Mouse (Mus musculus) kidney, embryonic 14.5 days (tissue): ENCODE measurements around the gene Rgs19. TPM values are rescaled to one million over a fixed set of nuclear protein-coding genes. Genes with fewer than 3 reads are reported as not detected.
A peak's percentile ranks its signal among the peaks of the same experiment; 100 is the strongest.

ENCODE experiments used
- ATAC-seq: fragments of 200-750 bp; cut with Nextera tagmentation; 2 replicates; pipeline ENCODE4 v1.8.0; 2017; ENCODE audit warnings: moderate number of reproducible peaks, mild to moderate bottlenecking, moderate TSS enrichment, moderate library complexity; ENCODE audit not compliant: low FRiP score, low TSS enrichment
- H3K27ac ChIP-seq: fragments of 300-500 bp; sonication (generic); 2 replicates; pipeline ENCODE4 v1.5.1; 2014; ENCODE audit warnings: low read depth, mild to moderate bottlenecking, low read length, moderate library complexity, mixed read lengths
- H3K27me3 ChIP-seq: fragments of 300-500 bp; sonication (generic); 2 replicates; pipeline ENCODE4 v1.6.1; 2014; ENCODE audit warnings: mild to moderate bottlenecking, low read length; ENCODE audit not compliant: control insufficient read depth, insufficient read depth
- H3K36me3 ChIP-seq: fragments of 300-500 bp; sonication (generic); 2 replicates; pipeline ENCODE4 v1.6.1; 2014; ENCODE audit warnings: low read length, mixed read lengths; ENCODE audit not compliant: control insufficient read depth, insufficient read depth
- H3K4me1 ChIP-seq: fragments of 300-500 bp; sonication (generic); 2 replicates; pipeline ENCODE4 v1.6.1; 2014; ENCODE audit warnings: low read length, mixed read lengths; ENCODE audit not compliant: control insufficient read depth, insufficient read depth
- H3K4me2 ChIP-seq: fragments of 300-500 bp; sonication (generic); replicated peaks from 2 replicates; pipeline ENCODE4 v1.6.1; 2014; ENCODE audit warnings: low read depth, mild to moderate bottlenecking, low read length
- H3K4me3 ChIP-seq: fragments of 300-500 bp; sonication (generic); 2 replicates; pipeline ENCODE4 v1.5.1; 2014; ENCODE audit warnings: mild to moderate bottlenecking, low read length
- H3K9ac ChIP-seq: fragments of 300-500 bp; sonication (generic); 2 replicates; pipeline ENCODE4 v1.6.1; 2014; ENCODE audit warnings: low read depth, mild to moderate bottlenecking, low read length, moderate library complexity
- H3K9me3 ChIP-seq: fragments of 300-500 bp; sonication (generic); 2 replicates; pipeline ENCODE4 v1.6.1; 2016; ENCODE audit warnings: low read length; ENCODE audit not compliant: control insufficient read depth
- WGBS: fragments of 180-500 bp; shearing (Covaris S2); extraction: QIAGEN DNeasy Blood & Tissue Kit; methylation state at CpG from one replicate; pipeline ENCODE4 v1.1.7; 2014; 5-methylcytosine and 5-hydroxymethylcytosine counted together
- polyA plus RNA-seq: library from polyadenylated mRNA; unstranded; fragments of >200 nt; fragmentation: Nextera tagmentation; extraction: Ambion mirVana; gene quantifications from 2 replicates; pipeline ENCODE4 v1.2.1, GENCODE M21; 2014

Gene Rgs19
- 70.8 and 71.9 TPM in 2 replicates for polyA plus RNA-seq

DNA sequence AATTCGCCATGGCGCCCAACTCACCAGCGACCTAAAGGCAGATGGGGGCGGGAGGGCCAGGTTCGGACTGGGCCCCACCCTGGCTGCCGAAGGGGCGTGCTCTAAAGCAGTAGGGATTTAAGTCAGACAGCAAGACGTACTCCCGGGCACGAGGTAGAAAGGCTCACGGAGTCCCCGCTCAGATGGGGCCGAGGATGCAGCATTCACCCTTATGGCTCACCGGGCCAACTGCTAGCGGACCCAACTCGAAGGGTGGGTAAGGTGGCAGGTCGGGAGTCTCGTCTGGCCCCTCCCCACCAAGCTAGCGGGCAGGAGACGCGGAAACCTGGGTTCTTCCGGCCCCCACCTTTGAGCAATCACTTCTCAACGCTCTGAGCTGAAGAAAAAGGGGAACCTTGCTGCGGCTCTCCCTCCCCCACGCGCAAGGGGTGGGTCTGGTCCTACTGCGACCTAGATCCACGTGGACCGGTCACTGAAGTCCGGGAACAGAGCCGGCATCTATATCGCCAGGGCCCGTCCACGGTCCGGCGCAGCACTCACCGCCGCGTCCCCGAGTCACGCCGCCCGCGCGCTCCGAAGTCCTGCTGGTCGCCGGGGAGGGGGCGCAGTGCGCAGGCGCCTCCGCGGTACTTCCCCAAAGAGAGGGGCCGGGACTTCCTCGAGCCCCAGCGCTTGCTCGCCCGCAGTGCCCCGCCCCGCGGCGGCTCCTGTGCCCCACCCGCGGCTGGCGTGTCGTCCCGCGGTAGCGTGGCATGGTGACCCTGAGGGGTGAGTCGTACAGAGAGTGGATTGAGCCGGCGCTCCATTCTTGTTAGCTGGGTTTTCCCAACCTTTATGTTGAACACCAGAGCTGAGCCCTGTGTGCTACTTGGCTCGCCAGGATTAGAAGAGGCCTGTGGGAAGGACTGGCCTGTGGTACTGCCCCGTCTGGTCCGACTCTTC lies at the start of gene Rgs19:
Gene Rgs19, minus strand, starts transcription at position 639 of the 942 bp plus-strand sequence.
- Histone ChIP-seq H3K4me3 (peak within 1 kb of the TSS; percentile 71), H3K9me3 (no peaks in the 10 kb centered on the region), H3K27me3 (no peaks in the 10 kb centered on the region), H3K27ac (peak within 1 kb of the TSS; percentile 55), H3K36me3 (peaks cover 15% of the 10 kb centered on the region), H3K4me1 (0 out of 2 replicates have a peak, but pooled peaks cover 6% of the 10 kb centered on the region), H3K4me2 (peak within 1 kb of the TSS; percentile 66), H3K9ac (peak within 1 kb of the TSS; percentile 80)
- ATAC-seq: peak; percentile 90
- under 1% methylated on average over 74 of the region's 75 CpGs for WGBS

- Histone ChIP-seq H3K4me3 (no peak overlapping the region), H3K27ac (no peak overlapping the region), H3K9me3 (no peaks in the 10 kb centered on the region), H3K4me1 (no peaks in the 10 kb centered on the region), H3K4me2 (no peak overlapping the region), H3K36me3 (no peaks in the 10 kb centered on the region), H3K27me3 (no peaks in the 10 kb centered on the region), H3K9ac (no peak overlapping the region)
- ATAC-seq: no peak
- 50% methylated on average over 3 of the region's 3 CpGs for WGBS
Observed at GRCm38 (mm10) chr2:181730051-181730450, 36.3 kb upstream of the Rgs19 start.

- no peak overlapping the region for H3K4me2 ChIP-seq
- no peaks in the 10 kb centered on the region for H3K9me3 ChIP-seq
- no peak for ATAC-seq
- no peaks in the 10 kb centered on the region for H3K27me3 ChIP-seq
- H3K4me1 ChIP-seq: no peaks in the 10 kb centered on the region
- no peak overlapping the region for H3K9ac ChIP-seq
- no peaks in the 10 kb centered on the region for H3K36me3 ChIP-seq
- 48% methylated on average over 9 of the region's 9 CpGs for WGBS
- no peak overlapping the region for H3K4me3 ChIP-seq
- H3K27ac ChIP-seq: no peak overlapping the region
Observed at GRCm38 (mm10) chr2:181727659-181728262, 34.0 kb upstream of the Rgs19 start.

DNA sequence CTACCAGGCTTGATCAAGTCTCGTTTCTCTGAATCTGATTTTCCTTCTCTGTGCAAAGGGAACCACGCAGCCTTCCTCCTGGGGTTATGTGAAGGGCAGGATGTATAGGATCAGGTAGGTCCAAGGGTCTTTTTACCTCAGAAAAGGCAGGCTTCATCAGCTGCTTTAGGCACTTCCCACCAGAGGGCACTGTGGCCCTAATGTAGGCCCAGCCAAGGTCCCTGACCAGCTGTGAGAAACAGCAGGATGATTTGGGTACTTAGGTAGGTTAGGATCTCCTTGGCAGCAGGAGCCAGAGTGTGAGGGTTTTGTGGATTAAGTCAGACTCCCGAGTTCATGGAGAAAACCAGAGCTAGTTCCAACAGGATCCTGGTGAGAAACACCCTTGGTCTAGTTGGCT lies 28.4 kb upstream of the Rgs19 start:
- WGBS: 15% methylated on average over 3 of the region's 3 CpGs
- Histone ChIP-seq H3K36me3 (no peaks in the 10 kb centered on the region), H3K27me3 (no peaks in the 10 kb centered on the region), H3K9me3 (no peaks in the 10 kb centered on the region), H3K27ac (no peak overlapping the region), H3K4me2 (no peak overlapping the region), H3K9ac (no peak overlapping the region), H3K4me1 (no peaks in the 10 kb centered on the region), H3K4me3 (no peak overlapping the region)
- no peak for ATAC-seq

GRCm38 (mm10) chr2:181721200-181721599 lies 27.4 kb upstream of the Rgs19 start:
- no peak overlapping the region for H3K4me2 ChIP-seq
- H3K27ac ChIP-seq: no peak overlapping the region
- H3K9me3 ChIP-seq: no peaks in the 10 kb centered on the region
- no peak overlapping the region for H3K9ac ChIP-seq
- ATAC-seq: no peak
- no peak overlapping the region for H3K4me3 ChIP-seq
- no peaks in the 10 kb centered on the region for H3K4me1 ChIP-seq
- H3K27me3 ChIP-seq: no peaks in the 10 kb centered on the region
- no peaks in the 10 kb centered on the region for H3K36me3 ChIP-seq

DNA sequence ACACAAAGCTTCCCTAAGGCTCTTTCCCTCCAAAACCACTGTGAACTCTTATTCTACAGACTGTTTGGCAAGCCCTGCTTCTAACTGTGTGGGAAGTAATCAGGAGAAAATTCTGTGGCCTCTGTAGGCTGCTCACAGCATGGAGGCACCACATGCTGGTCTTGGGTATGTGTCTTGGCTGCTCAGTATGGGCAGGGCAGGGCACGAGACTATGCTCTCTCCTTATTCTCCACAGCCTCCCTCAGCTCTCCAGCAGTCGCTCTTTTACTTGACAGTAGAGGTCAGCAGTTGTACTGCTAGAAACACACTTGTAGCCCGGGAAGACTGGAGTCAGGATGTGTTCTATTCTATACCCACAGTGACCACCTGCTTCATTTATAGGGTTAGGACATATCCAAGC lies 26.3 kb upstream of the Rgs19 start:
- H3K4me1 ChIP-seq: no peaks in the 10 kb centered on the region
- H3K9me3 ChIP-seq: no peaks in the 10 kb centered on the region
- H3K4me3 ChIP-seq: no peak overlapping the region
- H3K27ac ChIP-seq: no peak overlapping the region
- no peak overlapping the region for H3K4me2 ChIP-seq
- ATAC-seq: no peak
- H3K9ac ChIP-seq: no peak overlapping the region
- no peaks in the 10 kb centered on the region for H3K27me3 ChIP-seq
- no peaks in the 10 kb centered on the region for H3K36me3 ChIP-seq
- 31% methylated on average over 3 of the region's 3 CpGs for WGBS

GRCm38 (mm10) chr2:181716991-181717390 lies 23.2 kb upstream of the Rgs19 start:
- Histone ChIP-seq H3K9me3 (no peaks in the 10 kb centered on the region), H3K27me3 (no peaks in the 10 kb centered on the region), H3K4me2 (no peak overlapping the region), H3K27ac (no peak overlapping the region), H3K9ac (no peak overlapping the region), H3K4me3 (no peak overlapping the region), H3K36me3 (no peaks in the 10 kb centered on the region), H3K4me1 (no peaks in the 10 kb centered on the region)
- WGBS: 59% methylated on average over 3 of the region's 3 CpGs
- ATAC-seq: no peak

- ATAC-seq: no peak
- Histone ChIP-seq H3K4me3 (no peak overlapping the region), H3K4me2 (no peak overlapping the region), H3K36me3 (no peaks in the 10 kb centered on the region), H3K9ac (no peak overlapping the region), H3K9me3 (no peaks in the 10 kb centered on the region), H3K27me3 (no peaks in the 10 kb centered on the region), H3K4me1 (no peaks in the 10 kb centered on the region), H3K27ac (no peak overlapping the region)
- 75% methylated on average over 3 of the region's 3 CpGs for WGBS
Observed at GRCm38 (mm10) chr2:181715382-181715781, 21.6 kb upstream of the Rgs19 start.

DNA sequence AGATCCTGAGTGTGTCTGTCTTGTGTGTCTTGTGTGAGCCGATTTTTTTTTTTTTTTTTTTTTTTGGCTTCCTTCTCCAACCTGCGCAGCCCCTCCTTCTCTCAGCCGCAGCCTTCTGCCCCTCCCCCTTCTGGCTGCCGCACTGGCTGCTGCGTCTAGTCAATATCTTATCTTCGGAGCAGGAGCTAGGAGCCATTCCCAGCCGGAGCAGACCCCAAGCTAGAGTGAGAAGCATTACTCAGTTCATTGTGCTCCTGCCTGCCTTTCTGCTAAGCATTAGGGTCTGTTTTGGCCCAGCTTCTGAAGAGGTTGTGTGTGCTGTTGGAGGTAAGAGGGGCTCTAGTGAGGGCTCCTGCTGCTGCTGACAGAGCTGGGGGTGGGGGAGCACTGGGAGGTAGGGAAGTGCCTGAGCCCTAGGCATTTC lies 21.1 kb upstream of the Rgs19 start, which contains the start of gene Oprl1:
Gene Oprl1, plus strand, starts transcription at position 114 of the 424 bp plus-strand sequence.
- WGBS: 2% methylated on average over 7 of the region's 7 CpGs
- Histone ChIP-seq H3K9ac (no peak within 1 kb of the TSS), H3K9me3 (no peaks in the 10 kb centered on the region), H3K4me3 (no peak within 1 kb of the TSS), H3K27me3 (no peaks in the 10 kb centered on the region), H3K36me3 (no peaks in the 10 kb centered on the region), H3K4me2 (0 out of 2 replicates have a peak within 1 kb of the TSS, but pooled peaks have one; percentile 19), H3K27ac (no peak within 1 kb of the TSS), H3K4me1 (no peaks in the 10 kb centered on the region)
- no peak for ATAC-seq
